Mouse (Mus musculus) spleen, postnatal 14 days (tissue): ENCODE results near the gene Gdpd5.
A peak's percentile ranks its signal among the peaks of the same experiment; 100 is the strongest.

Experiments
- DNase-seq, 2 experiments: peaks; one replicate each; pipeline ENCODE4 v3.0.0; 2021 to 2022; ENCODE audit warnings: low spot score in 2 of 2

Gdpd5 gene

DNA sequence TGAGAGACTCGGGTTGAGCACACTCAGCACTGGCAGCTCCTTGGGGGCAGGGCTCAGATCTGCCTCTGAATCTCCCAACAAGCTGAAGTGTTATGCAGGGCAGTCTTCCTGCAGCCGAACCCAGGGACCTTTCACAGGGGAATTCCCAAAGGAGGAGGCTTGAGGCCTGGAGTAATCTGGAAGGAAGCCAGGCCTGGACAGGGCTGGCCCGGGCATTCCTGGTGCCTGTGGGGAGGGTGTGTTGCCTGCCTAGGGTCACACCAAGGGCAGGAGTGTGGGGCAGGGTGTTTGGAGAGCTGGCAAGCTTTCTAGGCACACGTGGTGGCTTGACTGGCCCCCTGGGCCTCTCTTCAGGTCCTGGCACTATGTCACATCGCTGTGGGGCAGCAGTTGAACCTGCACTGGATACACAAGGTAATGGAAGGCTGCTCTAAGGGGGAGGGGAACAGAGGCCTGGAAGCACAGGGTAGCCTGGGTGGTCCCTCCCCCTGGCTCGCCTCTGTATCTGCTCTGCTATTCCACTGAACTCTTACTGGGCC is 60.4 kb downstream of the Gdpd5 start:
- no peak for DNase-seq

DNA sequence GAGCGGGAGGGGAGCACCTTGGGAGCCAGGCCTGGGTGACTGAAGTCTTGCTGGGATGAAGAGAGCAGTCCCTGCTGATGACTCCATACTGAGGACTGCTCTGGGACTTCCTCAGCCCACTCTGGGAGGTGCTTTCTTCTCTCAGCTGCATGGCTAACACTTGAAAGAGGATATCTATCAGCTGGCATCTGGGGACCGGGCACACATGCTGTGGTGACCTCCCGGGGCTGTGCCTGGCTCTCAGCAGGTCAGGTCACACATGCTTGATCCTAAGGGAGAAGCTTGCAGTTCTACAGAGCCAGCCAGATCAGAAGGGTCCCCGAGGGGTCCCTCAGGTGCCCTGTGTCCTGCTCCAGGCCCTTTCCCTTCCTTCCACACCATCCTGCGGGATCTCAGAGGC is 62.0 kb downstream of the Gdpd5 start:
- DNase-seq: no peak

DNA sequence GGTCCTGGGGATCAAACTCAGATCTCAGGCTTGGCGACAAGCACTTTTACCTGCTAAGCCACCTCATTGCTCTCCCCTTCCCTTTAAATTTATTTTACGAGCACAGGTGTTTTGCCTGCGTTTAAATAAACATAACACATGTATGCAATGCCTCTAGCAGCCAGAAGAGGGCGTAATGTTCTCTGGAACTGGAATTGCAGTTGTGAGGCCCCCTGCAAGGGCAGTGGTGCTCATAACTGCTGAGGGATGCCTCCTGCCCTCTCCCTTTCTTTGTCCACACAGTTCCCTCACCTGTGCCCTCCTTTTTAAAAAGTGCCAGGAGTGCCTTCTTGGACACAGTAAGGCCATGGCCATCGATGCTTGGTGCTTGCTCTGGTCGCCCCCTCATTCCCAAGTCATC is 62.8 kb downstream of the Gdpd5 start:
- no peak for DNase-seq

DNA sequence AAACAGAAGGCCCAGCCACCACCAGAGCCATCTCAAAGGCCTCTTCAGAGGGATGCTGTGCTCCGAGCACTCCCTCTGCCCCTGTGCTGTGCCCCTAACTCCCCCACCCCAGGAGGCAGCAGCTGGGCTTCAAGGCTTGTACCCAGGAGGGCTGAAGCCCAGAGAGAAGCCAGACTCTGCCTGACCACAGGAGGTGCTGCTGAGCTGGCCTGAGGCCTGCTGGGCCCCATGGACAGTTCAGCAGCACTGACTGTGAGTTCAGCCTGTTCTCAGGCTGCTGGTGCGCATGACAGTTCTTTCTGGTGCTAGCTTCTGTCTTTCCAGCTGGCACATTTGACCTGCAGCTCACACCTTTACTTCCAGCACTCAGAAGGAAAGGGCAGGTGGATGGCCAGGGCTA is 64.6 kb downstream of the Gdpd5 start:
- DNase-seq: no peak

DNA sequence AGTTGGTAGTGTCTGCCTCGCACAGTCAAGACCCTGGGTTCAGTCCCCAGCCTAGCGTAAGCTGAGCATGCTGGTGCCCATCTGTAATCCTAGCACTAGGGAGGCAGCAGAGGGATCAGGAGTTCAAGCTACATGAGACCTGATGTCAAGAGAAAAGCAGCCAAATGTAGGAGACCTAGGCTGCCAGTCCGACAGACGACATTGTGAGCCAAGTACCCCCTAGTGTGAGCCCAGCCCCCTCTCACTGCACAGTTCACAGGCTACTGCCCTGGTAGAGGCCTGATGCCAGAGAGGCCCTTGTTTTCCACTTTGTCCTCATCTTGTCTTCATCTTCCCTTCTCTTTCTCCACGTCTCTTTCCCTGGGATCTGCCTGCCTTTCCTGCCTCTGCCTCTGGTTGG is 66.1 kb downstream of the Gdpd5 start:
- DNase-seq: no peak

DNA sequence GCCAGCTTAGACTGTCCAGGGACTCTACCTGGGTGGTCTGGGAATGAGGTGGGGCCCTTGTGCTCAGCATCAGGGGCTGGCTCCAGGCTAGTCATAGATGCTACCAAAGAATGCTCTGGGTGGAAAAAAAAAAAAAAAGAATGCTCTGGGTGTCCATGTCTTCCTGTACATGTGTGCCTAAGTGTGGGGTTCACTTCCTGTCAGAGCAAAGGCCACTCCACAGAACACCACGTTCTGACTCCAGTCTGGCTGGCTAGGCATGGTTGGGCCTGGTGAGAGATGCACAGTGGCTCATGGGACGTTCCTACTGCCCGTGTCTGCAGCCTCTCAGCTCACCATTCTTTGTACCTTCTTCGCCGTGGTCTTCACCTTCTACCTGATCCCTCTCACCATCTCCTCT is 67.4 kb downstream of the Gdpd5 start:
- DNase-seq: no peak

DNA sequence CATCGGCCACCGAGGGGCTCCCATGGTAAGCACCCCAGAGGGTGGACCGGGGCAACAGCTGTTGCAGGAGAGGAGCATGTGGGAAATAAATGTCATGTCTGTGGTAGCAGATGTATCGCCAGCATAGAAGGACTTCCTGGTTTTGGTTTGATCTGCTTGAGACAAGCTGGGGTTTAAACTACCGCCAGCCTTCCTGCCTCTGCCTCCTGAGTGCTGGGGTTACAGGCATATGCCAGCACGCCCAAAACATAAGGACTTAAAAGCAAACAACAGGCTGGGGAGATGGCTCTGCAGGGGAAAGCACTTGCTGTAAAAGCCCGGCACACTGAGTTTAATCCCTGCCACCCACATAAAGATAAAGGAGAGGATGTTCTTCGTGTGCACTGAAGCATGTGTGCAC is 67.8 kb downstream of the Gdpd5 start:
- no peak for DNase-seq

DNA sequence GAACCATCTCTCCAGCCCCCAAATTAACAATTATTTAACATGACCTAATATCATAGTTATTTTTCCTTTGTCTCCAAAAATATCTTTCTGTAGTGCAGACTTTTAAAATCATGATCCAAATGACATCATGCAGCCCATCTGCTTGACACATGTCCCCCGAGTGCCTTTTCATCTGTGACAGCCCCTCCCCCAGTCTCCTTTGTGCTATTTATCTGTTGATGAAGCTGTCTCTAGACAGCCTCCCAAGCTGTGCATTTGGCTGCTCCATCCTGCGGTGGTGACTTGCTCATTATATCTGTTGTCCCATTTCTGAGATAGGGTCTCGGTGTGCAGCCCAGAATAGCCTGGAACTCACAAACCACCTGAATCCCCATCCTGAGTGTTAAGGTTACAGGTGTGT is 68.5 kb downstream of the Gdpd5 start:
- no peak for DNase-seq

DNA sequence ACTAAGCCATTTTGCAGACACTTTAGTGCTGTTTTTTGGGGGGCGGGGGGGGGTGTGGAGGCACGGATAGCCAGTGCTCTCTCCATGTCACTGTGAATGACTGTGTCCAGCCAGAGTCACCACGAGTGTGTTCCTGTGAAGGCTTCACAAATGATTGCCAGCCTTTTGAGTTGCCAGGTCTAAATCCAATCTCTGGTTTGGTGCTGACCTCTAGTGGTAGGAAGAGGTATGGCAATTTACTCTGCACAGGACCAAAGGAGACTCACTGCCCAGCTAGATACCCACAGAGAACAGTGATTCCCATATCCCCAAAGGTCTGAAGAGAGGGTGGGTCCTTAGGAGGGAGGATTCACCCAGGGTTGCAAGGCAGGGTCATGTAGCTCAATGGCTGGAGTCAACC is 69.5 kb downstream of the Gdpd5 start:
- peak in 1 of 2 experiments; percentile 57 for DNase-seq

DNA sequence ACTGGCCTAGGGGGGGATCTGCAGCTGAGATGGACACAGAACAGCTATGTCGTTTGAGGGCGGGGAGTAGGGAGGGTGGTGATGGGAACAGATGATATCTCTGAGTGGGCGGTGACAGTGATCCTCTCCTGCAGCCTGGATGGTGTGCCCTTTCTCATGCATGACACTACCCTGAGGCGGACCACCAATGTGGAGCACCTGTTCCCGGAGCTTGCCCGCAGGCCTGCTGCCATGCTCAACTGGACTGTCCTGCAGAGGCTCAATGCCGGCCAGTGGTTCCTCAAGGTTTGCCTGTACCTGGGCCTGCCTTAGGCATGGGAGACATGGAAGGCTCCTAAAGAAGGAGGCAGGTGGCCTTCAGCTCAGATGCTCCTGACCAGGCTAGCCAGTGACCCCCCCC is 71.6 kb downstream of the Gdpd5 start:
- no peak for DNase-seq

DNA sequence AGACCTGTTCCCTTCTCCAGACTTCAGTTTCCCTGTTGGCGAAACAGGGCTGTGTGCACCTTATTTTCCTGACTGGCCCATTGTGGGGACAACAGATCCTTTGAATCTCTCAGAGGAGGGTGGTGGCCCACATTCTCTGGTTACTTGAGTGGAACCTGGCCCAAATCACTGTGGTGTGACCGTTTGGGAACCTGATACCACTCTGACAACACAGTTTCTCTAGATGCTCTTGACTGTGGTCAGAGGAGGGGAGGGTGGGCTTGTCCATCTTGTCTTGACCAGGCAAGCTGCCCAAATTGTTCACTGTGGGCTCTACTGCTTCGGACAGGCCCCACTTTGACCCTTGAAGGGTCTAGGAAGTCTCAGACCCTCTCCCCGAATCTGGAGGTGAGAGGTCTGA is 72.8 kb downstream of the Gdpd5 start:
- DNase-seq: no peak

DNA sequence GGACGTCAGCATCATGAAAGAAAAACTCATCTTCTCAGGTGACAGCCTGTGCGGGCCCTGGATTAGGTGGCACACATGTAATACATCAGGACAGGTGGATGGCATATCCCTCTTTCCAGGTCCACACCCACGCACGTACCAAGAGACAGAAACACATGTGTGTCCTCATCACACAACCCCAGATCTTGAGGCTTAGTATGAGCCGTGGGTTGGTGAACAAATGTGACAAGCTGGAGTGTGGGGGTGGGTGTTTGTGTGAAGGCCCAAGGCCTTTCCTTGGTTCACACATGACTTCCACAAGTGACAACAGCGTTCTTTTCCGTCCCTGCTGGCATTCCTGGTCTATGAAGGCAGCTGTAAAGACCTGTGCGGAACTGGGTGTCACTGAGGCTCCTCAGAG is 77.6 kb downstream of the Gdpd5 start:
- DNase-seq: no peak

DNA sequence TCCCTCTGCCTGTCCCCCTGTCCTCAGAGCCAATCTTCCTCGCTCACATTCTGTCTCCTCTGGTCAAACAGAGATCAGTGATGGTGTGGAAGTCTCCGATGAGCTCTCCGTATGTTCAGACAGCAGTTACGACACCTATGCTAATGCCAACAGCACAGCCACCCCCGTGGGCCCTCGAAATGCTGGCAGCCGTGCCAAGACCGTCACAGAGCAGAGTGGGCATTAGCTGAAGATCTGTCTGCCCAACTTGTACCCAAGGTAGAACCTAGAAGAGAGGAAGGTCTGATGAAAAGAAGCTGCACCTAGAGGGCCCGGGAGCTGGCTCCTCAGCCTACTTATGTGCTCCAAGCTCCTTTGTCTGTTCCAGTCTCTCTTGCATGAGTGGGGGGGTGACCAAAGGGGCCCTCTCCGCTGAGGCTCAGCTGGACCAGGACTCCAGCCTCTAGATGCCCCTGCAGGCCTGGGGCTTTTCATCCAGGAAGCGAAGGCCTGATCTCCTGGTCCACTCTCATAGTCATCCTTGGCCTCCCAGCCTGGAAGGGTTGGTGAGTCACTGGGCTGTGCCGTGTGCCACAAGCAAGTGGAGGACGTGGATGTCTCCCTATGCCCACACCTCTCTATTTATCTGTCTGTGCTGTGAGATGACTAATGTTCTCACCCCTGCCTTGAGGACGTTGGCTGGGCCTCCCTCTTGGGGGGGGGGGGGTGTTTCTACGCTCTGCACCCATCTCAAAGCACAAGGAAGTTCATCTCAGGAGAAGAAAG is 78.9 kb downstream of the Gdpd5 start:
- DNase-seq: no peak

DNA sequence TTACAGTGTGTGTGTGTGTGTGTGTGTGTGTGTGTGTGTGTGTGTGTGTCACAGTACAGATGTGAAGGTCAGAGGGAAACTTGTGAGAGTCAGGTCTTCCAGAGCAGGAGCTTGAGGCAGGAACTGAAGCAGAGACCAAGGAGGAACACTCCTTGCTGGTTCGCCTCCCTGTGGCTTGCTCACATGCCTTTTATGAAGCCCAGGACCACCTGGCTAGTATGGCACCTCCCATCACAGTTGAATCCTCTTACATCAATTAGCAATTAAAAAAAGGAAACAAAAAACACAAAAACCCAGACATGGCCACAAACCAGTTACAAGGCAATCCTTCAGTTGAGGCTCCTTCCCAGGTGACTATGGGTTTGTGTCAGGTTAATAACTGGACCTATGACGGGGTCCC is 81.9 kb downstream of the Gdpd5 start:
- DNase-seq: no peak

DNA sequence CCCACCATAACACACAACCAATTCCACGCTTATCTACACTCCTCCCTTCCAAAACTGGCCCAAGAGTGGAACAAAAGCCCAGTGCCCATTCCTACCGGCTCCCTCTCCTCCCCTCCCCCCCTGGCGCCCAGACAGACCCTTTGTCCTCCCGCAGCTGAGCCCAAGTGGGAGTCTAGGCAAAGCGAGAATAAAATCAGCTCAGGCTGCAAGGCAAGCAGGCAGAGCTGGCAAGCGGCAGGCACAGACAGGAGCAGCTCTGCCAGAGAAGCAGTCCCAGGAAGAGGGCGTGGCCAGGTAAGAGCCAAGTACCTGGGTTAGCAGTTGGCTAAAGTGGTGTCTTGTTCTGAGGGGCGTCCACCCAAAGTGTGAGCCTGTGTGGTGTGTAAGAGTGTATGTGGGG is 84.6 kb downstream of the Gdpd5 start, which contains the start of gene Klhl35:
TSS of gene Klhl35 (plus strand) at position 194 of the 400 bp plus-strand sequence.
- no peak for DNase-seq

DNA sequence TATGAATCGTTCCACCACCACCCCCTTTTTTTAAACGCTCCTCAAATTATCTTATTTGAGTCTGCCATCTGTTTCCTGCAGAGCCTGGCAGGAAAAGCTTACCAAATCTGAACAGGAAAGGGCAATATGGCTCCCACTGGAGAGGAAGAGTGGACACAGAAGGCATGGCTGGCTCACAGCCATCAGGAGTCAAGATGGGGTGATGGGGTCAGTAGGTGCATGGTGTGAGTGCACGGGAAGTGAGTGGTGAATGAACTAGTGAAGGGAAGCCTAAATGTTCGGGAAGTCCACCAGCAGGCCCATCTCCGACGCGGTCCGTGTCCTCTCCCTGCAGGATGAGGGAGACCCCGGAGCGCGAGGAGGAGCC is 86.7 kb downstream of the Gdpd5 start:
- no peak for DNase-seq

DNA sequence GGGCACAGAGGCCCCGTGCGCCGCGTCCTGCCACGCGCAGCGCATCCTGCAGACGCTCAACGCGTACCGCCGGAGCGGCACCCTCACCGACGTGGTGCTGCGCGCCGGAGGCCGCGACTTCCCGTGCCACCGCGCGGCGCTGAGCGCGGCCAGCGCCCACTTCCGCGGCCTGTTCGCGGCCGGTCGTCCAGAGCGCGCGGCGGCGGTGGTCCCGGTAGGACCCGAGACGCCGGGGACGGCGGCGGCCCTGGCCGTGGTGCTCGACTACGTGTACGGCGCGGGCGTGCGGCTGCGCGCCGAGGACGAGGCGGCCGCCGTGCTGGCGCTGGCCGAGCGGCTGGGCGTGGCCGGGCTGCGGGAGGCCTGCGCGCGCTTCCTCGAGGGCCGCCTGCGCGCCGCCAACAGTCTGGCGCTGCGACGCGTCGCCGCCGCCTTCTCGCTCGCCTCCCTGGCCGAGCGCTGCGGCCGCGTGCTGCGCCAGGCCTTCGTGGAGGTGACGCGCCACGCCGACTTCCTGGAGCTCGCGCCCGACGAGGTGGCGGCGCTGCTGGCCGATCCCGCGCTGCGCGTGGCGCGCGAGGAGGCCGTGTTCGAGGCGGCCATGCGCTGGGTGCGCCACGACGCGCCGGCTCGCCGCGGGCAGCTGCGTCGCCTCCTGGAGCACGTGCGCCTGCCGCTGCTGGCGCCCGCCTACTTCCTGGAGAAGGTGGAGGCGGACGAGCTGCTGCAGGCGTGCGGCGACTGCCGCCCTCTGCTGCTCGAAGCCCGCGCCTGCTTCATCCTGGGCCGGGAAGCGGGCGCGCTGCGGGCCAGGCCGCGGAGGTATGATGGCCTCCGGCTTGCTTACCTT is 87.3 kb downstream of the Gdpd5 start:
- peak; percentile 38 to 45 for DNase-seq

DNA sequence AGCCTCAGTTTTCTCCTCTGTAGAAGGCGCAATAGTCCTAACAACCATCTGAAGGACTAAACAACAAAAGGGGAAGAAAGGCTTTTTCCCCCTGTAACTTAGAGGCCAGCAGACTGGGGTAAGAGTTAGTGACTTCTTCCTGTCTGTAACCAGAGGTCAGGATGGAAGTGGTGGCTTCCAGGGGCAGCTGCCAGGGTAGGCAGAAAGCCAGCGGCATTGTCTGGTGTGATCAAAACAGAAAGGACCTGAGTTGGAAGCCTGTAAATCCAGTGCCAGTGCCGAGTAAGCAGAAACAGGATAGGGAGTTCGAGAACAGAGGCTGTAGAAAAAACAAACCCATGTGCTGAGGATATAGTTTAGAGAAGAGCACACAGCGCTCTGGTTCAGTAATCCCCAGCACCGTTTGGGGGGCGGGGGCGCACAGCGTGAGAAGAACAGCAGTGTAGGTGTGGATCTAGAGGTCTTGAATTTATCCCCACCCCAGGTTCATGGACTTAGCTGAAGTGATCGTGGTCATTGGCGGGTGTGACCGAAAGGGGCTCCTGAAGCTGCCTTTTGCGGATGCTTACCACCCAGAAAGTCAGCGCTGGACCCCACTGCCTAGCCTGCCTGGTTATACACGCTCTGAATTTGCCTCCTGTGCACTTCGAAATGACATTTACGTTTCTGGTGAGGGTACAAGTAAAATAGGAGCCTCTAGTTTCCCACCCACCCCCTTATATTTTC is 88.6 kb downstream of the Gdpd5 start:
- DNase-seq: no peak

DNA sequence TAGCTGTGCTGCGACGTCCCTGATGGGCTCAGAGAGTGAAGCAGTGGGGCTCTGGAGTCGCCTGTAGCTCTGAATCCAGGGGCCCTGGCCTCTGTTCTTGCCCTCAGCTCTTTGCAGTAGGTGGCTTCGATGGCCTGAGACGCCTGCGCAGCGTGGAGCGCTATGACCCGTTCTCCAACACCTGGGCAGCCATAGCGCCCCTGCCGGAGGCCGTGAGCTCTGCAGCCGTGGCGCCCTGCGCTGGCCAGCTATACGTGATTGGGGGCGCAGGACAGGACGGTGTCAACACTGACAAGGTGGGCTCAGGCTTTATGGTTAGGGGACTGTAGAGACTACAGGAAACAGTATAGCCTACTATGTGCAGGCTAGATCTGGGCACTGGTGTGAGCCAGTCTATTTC is 90.4 kb downstream of the Gdpd5 start:
- DNase-seq: no peak

DNA sequence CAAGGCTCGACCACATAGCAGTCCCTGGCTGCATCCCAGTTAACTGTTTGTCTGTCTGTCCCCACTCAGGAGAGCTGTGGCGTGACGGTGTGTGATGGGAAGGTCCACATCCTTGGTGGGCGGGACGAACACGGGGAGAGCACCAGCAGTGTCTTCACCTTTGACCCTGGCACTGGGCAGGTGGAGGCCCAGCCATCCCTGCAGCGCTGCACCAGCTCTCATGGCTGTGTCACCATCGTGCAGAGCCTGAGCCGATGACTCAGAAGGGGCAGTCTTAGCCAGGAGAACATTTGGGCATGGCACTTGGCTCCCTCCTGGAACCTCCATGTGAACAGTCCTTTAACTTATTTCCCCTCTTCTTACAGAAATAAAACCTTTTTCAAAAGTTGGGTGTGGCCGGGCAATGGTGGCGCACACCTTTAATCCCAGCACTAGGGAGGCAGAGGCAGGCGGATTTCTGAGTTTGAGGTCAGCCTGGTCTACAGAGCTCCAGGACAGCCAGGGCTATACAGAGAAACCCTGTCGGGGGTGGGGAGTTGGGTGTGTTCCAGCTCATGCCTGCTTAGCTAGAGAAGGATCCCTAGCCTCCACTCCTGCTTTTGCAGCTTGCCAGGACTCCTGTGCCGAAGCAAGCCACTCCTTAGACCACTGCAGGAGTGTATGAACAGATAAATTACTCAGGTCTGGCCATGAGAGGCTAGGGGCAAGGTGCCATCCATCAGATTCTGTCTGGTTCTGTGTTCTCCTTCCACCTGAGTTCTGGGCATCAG is 92.6 kb downstream of the Gdpd5 start:
- no peak for DNase-seq

DNA sequence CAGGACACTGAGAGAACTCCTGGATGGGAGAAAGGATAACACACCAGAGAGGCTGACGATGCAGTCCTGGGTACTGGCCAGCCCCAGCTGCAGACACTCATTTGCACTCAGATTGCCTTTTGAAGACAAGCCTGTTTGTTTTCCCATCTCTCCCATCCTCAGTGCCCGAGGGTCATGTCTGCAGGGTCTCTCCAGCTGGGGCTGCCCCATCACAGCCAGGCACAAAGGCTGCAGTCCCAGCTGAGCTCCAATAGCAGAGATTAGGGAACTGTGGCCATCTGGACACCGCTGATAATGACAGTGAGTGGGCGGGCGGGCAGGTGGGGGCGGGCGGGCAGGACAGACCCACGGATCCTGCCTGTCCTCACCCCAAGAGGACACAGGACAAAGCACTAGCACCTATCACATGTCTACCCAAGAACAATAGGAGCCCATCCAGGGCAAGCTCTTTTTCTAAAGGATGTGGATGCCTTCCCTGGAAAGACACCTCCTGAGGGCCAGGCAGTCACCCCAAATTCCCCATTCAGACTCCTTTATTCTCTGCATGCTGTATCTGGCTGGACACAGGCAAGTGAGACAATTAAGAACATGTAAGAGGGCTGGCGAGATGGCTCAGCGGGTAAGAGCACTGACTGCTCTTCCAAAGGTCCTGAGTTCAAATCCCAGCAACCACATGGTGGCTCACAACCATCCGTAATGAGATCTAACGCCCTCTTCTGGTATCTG is 93.8 kb downstream of the Gdpd5 start:
- DNase-seq: no peak
